Mouse (Mus musculus) neural tube, embryonic 15.5 days (tissue): Measurements from ENCODE around the gene Bdnf. TPM values are rescaled to one million over a fixed set of nuclear protein-coding genes. Genes with fewer than 3 reads are reported as not detected.

Source experiments
- ATAC-seq: fragments of 200-750 bp; cut with Nextera tagmentation; 2 replicates; pipeline ENCODE4 v1.8.0; 2017; ENCODE audit warnings: mild to moderate bottlenecking, moderate TSS enrichment, moderate library complexity; ENCODE audit not compliant: low FRiP score
- H3K27ac ChIP-seq: fragments of 300-500 bp; sonication (generic); replicated peaks from 2 replicates; pipeline ENCODE4 v1.5.1; 2015; ENCODE audit warnings: mild to moderate bottlenecking, inconsistent platforms
- H3K27me3 ChIP-seq: fragments of 300-500 bp; sonication (generic); replicated peaks from 2 replicates; pipeline ENCODE4 v1.6.1; 2015; ENCODE audit warnings: inconsistent platforms
- H3K36me3 ChIP-seq: fragments of 300-500 bp; sonication (generic); 2 replicates; pipeline ENCODE4 v1.6.1; 2015; ENCODE audit warnings: inconsistent platforms
- H3K4me1 ChIP-seq: fragments of 300-500 bp; sonication (generic); 2 replicates; pipeline ENCODE4 v1.6.1; 2015; ENCODE audit warnings: inconsistent platforms
- H3K4me2 ChIP-seq: fragments of 300-500 bp; sonication (generic); 2 replicates; pipeline ENCODE4 v1.6.1; 2015; ENCODE audit warnings: inconsistent platforms, mild to moderate bottlenecking, moderate library complexity
- H3K4me3 ChIP-seq: fragments of 300-500 bp; sonication (generic); replicated peaks from 2 replicates; pipeline ENCODE4 v1.5.1; 2015; ENCODE audit warnings: mild to moderate bottlenecking, inconsistent platforms
- H3K9ac ChIP-seq: fragments of 300-500 bp; sonication (generic); replicated peaks from 2 replicates; pipeline ENCODE4 v1.6.1; 2015; ENCODE audit warnings: mild to moderate bottlenecking, inconsistent platforms
- H3K9me3 ChIP-seq: fragments of 300-500 bp; sonication (generic); replicated peaks from 2 replicates; pipeline ENCODE4 v1.6.1; 2016; ENCODE audit warnings: inconsistent platforms
- WGBS: fragments of 180-500 bp; shearing (Covaris S2); methylation state at CpG from one replicate; pipeline ENCODE4 v1.1.7; 2015; ENCODE audit warnings: mixed read lengths; 5-methylcytosine and 5-hydroxymethylcytosine counted together
- polyA plus RNA-seq: library from polyadenylated mRNA; unstranded; fragments of >200 nt; fragmentation: Nextera tagmentation; extraction: Ambion mirVana; gene quantifications from 2 replicates; pipeline ENCODE4 v1.2.1, GENCODE M21; 2015

Bdnf gene
- 5.5 and 5.9 TPM in 2 replicates for polyA plus RNA-seq

- no peaks in the 10 kb centered on the region for H3K9me3 ChIP-seq
- H3K27ac ChIP-seq, result no peak within 1 kb of the TSS
- peaks cover 49% of the 10 kb centered on the region for H3K4me1 ChIP-seq
- peak within 1 kb of the TSS; percentile 37 for H3K9ac ChIP-seq
- H3K4me2 ChIP-seq, result peak within 1 kb of the TSS; percentile 97
- peaks cover 46% of the 10 kb centered on the region for H3K27me3 ChIP-seq
- no peak for ATAC-seq
- H3K4me3 ChIP-seq, result peak within 1 kb of the TSS; percentile 66
- no peaks in the 10 kb centered on the region for H3K36me3 ChIP-seq
- under 1% methylated on average over 15 of the region's 15 CpGs for WGBS
Observed at GRCm38 (mm10) chr2:109674532-109674931, at the start of gene Bdnf. Bdnf (plus strand) TSS chr2:109674700.

DNA sequence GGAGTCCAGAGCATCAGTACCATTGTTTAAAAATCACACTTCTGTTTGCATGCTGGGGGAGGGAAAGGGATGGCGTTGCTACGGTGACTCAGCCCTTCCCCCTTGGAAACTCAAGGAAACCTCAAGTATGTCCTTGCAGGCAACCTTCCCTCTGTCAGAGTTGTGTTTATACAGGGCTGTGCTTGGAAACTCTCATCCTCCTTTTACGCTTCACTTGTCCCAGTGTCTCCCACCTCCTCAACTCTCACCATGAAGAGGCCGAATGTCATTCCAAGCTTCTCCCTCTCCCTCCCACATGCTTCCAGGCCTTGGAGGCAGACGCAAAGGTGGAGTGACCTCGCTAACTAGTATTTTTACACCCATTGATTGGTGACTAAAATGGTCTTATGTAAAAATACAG is 47.6 kb upstream of the Bdnf start:
- ATAC-seq, result no peak
- no peaks in the 10 kb centered on the region for H3K36me3 ChIP-seq
- H3K9me3 ChIP-seq, result no peaks in the 10 kb centered on the region
- 66% methylated on average over 6 of the region's 6 CpGs for WGBS
- no peak overlapping the region for H3K27ac ChIP-seq
- H3K4me3 ChIP-seq, result no peak overlapping the region
- no peaks in the 10 kb centered on the region; the same call in 1 of the 2 replicates for H3K27me3 ChIP-seq
- H3K4me1 ChIP-seq, result no peaks in the 10 kb centered on the region
- no peak overlapping the region for H3K9ac ChIP-seq
- H3K4me2 ChIP-seq, result no peak overlapping the region

DNA sequence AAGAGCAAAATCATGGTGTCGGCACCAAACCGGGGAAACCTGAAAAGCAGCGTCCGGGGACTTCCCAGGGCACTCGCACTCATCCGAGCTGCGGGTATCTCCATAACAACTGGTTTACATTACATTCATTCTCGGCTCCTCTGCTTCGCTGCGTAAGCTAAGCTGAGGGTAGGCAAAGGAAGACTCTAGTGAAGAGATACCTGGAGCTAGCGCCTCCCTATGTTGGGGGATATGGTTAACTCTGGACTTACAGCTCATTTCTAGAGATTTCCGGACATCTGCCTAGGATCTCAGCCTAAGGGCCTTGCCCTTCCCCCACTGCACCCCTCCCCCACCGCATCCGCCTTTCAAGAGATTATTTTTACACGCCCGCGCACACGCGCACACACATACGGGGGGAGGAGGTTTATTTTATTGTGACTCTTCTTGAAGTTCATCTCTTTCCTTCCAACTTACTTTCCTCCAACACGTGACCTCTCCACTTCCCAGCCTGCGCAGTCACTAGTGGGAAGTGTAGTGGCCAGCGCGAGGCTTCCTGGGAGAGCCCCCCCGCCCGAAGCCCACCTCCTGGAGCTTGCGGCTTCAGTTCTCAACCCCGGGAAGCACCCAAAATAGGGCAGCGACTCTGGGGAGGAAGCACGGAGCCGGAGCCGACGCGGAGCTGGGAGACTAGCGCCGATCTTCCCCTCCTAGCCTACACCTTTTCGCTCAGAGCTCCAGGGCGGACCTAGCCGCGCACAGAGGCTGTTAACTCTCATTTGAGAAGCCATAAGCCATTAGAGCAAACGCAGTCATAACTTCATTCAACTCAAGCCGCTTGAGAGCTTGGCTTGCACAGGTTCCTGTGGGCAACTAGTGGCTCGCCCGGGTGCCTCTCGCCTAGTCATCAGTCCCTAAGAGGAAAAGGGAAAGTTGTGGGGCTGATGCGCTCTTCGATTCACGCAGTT is 718 bp upstream of the Bdnf start:
- under 1% methylated on average over 47 of the region's 48 CpGs for WGBS
- Histone ChIP-seq H3K9ac (peak overlapping the region; percentile 37), H3K27me3 (peaks cover 46% of the 10 kb centered on the region)

GRCm38 (mm10) chr2:109675051-109675450 is 551 bp downstream of the Bdnf start:
- Histone ChIP-seq H3K36me3 (no peaks in the 10 kb centered on the region), H3K4me3 (peak overlapping the region; percentile 66), H3K27ac (no peak overlapping the region), H3K4me1 (peaks cover 49% of the 10 kb centered on the region), H3K27me3 (peaks cover 46% of the 10 kb centered on the region), H3K9ac (no peak overlapping the region), H3K4me2 (peak overlapping the region; percentile 97), H3K9me3 (no peaks in the 10 kb centered on the region)
- 8% methylated on average over 11 of the region's 11 CpGs for WGBS
- ATAC-seq, result no peak

More for the DNA sequence above, 718 bp upstream of the Bdnf start:
- Histone ChIP-seq H3K4me3 (peak overlapping the region; percentile 66), H3K9me3 (no peaks in the 10 kb centered on the region), H3K4me2 (peak overlapping the region; percentile 97), H3K27ac (no peak overlapping the region), H3K4me1 (peaks cover 47% of the 10 kb centered on the region), H3K36me3 (no peaks in the 10 kb centered on the region)
- no peak for ATAC-seq

- H3K9me3 ChIP-seq, result no peaks in the 10 kb centered on the region
- H3K4me3 ChIP-seq, result peak overlapping the region; percentile 66
- peaks cover 49% of the 10 kb centered on the region for H3K4me1 ChIP-seq
- peak overlapping the region; percentile 95 for H3K27ac ChIP-seq
- peaks cover 46% of the 10 kb centered on the region for H3K27me3 ChIP-seq
- under 1% methylated on average over 29 of the region's 29 CpGs for WGBS
- peak overlapping the region; percentile 97 for H3K4me2 ChIP-seq
- H3K9ac ChIP-seq, result peak overlapping the region; percentile 73
- ATAC-seq, result no peak
- no peaks in the 10 kb centered on the region for H3K36me3 ChIP-seq
Observed at GRCm38 (mm10) chr2:109675973-109676617, 1.6 kb downstream of the Bdnf start.

- Histone ChIP-seq H3K27ac (peak overlapping the region; percentile 95), H3K9ac (peak overlapping the region; percentile 73), H3K4me2 (peak overlapping the region; percentile 97), H3K4me1 (peaks cover 49% of the 10 kb centered on the region), H3K36me3 (no peaks in the 10 kb centered on the region), H3K4me3 (peak overlapping the region; percentile 66), H3K27me3 (peaks cover 51% of the 10 kb centered on the region), H3K9me3 (no peaks in the 10 kb centered on the region)
- under 1% methylated on average over 6 of the region's 6 CpGs for WGBS
- no peak for ATAC-seq
Observed at GRCm38 (mm10) chr2:109676618-109676974, 2.1 kb downstream of the Bdnf start.

GRCm38 (mm10) chr2:109677221-109678089 is 3.0 kb downstream of the Bdnf start:
- H3K27ac ChIP-seq, result peak overlapping the region; percentile 95
- WGBS, result under 1% methylated on average over 50 of the region's 50 CpGs
- H3K4me3 ChIP-seq, result peak overlapping the region; percentile 66
- H3K36me3 ChIP-seq, result no peaks in the 10 kb centered on the region
- peak; percentile 70 for ATAC-seq
- H3K4me1 ChIP-seq, result peaks cover 49% of the 10 kb centered on the region
- H3K4me2 ChIP-seq, result peak overlapping the region; percentile 97
- H3K9ac ChIP-seq, result peak overlapping the region; percentile 73
- H3K9me3 ChIP-seq, result no peaks in the 10 kb centered on the region
- peaks cover 52% of the 10 kb centered on the region for H3K27me3 ChIP-seq

DNA sequence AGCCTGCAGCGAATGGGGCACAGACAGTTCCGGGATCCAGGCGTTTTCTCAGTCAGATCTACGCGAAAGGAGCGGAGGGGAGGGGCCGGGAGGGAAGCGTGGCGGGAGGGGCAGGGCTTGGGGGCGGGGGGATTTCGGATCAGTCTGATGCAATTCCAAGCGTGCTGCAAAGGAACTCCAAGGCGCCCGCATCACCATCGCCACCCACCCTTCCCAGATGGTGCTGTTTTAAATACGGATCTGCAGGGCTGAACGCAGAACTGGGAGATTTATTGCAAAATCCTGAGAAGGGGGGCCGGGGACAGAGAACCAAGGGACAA is 3.5 kb downstream of the Bdnf start:
- Histone ChIP-seq H3K9ac (peak overlapping the region; percentile 73), H3K4me1 (peaks cover 49% of the 10 kb centered on the region), H3K9me3 (no peaks in the 10 kb centered on the region), H3K4me2 (peak overlapping the region; percentile 97), H3K4me3 (peak overlapping the region; percentile 66), H3K27me3 (peaks cover 46% of the 10 kb centered on the region), H3K27ac (peak overlapping the region; percentile 95), H3K36me3 (no peaks in the 10 kb centered on the region)
- peak; percentile 91 for ATAC-seq
- WGBS, result 2% methylated on average over 17 of the region's 18 CpGs

- Histone ChIP-seq H3K4me3 (peak overlapping the region; percentile 66), H3K27me3 (peaks cover 42% of the 10 kb centered on the region), H3K4me2 (peak overlapping the region; percentile 97), H3K9me3 (no peaks in the 10 kb centered on the region), H3K27ac (peak overlapping the region; percentile 95), H3K4me1 (peaks cover 46% of the 10 kb centered on the region), H3K9ac (peak overlapping the region; percentile 73), H3K36me3 (no peaks in the 10 kb centered on the region)
- 1% methylated on average over 8 of the region's 8 CpGs for WGBS
- peak; percentile 33; the same call in 1 of the 2 replicates for ATAC-seq
Observed at GRCm38 (mm10) chr2:109678454-109678853, 4.0 kb downstream of the Bdnf start.

DNA sequence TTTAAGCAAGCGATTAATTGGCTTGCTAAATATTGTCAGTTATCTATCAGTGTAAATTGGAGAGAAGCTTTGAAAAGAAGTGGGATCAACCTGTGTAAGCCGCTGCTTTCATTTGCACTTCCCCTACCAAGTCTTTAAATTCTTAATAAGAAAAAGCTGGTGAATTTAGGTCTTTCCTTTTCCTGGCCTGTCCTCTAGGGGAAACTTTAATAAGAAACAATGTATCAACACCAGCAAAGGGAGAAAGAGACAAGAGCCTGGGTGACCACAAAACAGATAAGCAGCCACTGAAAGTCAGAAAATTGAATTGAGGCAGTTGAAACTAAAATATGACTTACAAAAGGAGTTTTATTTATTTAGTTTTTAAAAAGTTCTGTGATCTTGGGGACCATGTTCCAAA is 4.9 kb downstream of the Bdnf start:
- H3K9me3 ChIP-seq, result no peaks in the 10 kb centered on the region
- H3K36me3 ChIP-seq, result no peaks in the 10 kb centered on the region
- no peak overlapping the region for H3K9ac ChIP-seq
- H3K27me3 ChIP-seq, result peaks cover 32% of the 10 kb centered on the region
- H3K4me1 ChIP-seq, result peaks cover 36% of the 10 kb centered on the region
- no peak for ATAC-seq
- peak overlapping the region; percentile 28; the same call in 1 of the 2 replicates for H3K27ac ChIP-seq
- 69% methylated on average over 2 of the region's 2 CpGs for WGBS
- H3K4me3 ChIP-seq, result no peak overlapping the region
- H3K4me2 ChIP-seq, result no peak overlapping the region

GRCm38 (mm10) chr2:109681071-109681470 is 6.6 kb downstream of the Bdnf start:
- Histone ChIP-seq H3K9ac (no peak overlapping the region), H3K27me3 (peaks cover 16% of the 10 kb centered on the region), H3K27ac (no peak overlapping the region), H3K4me2 (no peak overlapping the region), H3K4me3 (no peak overlapping the region), H3K4me1 (peaks cover 20% of the 10 kb centered on the region), H3K9me3 (no peaks in the 10 kb centered on the region), H3K36me3 (no peaks in the 10 kb centered on the region)
- 91% methylated on average over 1 of the region's 1 CpGs for WGBS
- ATAC-seq, result no peak
